Mouse (Mus musculus) olfactory bulb, adult 2 months (tissue): Measurements from ENCODE around the gene Susd2. TPM values are rescaled to one million over a fixed set of nuclear protein-coding genes. Genes with fewer than 3 reads are reported as not detected.

ENCODE experiments used
- H3K27ac ChIP-seq: fragments of 200-500 bp; 2 replicates; pipeline ENCODE4 v1.5.1; 2012; ENCODE audit warnings: low read depth, low read length; ENCODE audit not compliant: insufficient read depth
- H3K4me1 ChIP-seq: fragments of 200-500 bp; 2 replicates; pipeline ENCODE4 v1.6.1; 2012; ENCODE audit warnings: low read length; ENCODE audit not compliant: control insufficient read depth, insufficient read depth
- H3K4me3 ChIP-seq: fragments of 200-500 bp; 2 replicates; pipeline ENCODE4 v1.5.1; 2012; ENCODE audit warnings: mild to moderate bottlenecking, low read depth, low read length, moderate library complexity; ENCODE audit not compliant: insufficient read depth
- CTCF ChIP-seq: fragments of 200-500 bp; IDR thresholded peaks from 2 replicates; pipeline ENCODE4 v1.5.1; 2012; ENCODE audit warnings: low read depth, mild to moderate bottlenecking, low read length, moderate library complexity; ENCODE audit not compliant: insufficient read depth
- POLR2A ChIP-seq: fragments of 200-500 bp; IDR thresholded peaks from 2 replicates; pipeline ENCODE4 v1.6.1; 2012; ENCODE audit warnings: mild to moderate bottlenecking, low read depth, low read length, moderate library complexity; ENCODE audit not compliant: insufficient read depth
- WGBS: fragments of 180-500 bp; shearing (Covaris S2); methylation state at CpG from one replicate; pipeline ENCODE4 v1.1.7; 2018; 5-methylcytosine and 5-hydroxymethylcytosine counted together
- polyA plus RNA-seq: library from polyadenylated mRNA; stranded (reverse); fragments of >200 nt; gene quantifications from 2 replicates; pipeline ENCODE4 v1.2.4, GENCODE M21; 2012; ENCODE audit warnings: low replicate concordance; ENCODE audit not compliant: missing spikeins, insufficient read depth, insufficient read length

Gene Susd2
- polyA plus RNA-seq, 1 experiment, result not detected

GRCm38 (mm10) chr10:75648091-75648490 lies 4.3 kb upstream of the Susd2 start:
- TF ChIP-seq CTCF (no peak), POLR2A (no peak)
- no peak overlapping the region for H3K4me3 ChIP-seq
- H3K4me1 ChIP-seq, result peaks cover 30% of the 10 kb centered on the region
- no peak overlapping the region for H3K27ac ChIP-seq
- WGBS, result 89% methylated on average over 6 of the region's 6 CpGs

GRCm38 (mm10) chr10:75647362-75647761 lies 3.6 kb upstream of the Susd2 start:
- 49% methylated on average over 3 of the region's 3 CpGs for WGBS
- Histone ChIP-seq H3K27ac (no peak overlapping the region), H3K4me3 (no peak overlapping the region), H3K4me1 (peaks cover 30% of the 10 kb centered on the region)
- TF ChIP-seq POLR2A, result no peak

- 77% methylated on average over 6 of the region's 6 CpGs for WGBS
- Histone ChIP-seq H3K4me1 (peaks cover 30% of the 10 kb centered on the region), H3K4me3 (no peak overlapping the region), H3K27ac (no peak overlapping the region)
- TF ChIP-seq CTCF (no peak), POLR2A (no peak)
Measured at GRCm38 (mm10) chr10:75646406-75646805, 2.6 kb upstream of the Susd2 start.

- H3K4me1 ChIP-seq, result peaks cover 24% of the 10 kb centered on the region
- TF ChIP-seq POLR2A (no peak), CTCF (no peak)
- WGBS, result 91% methylated on average over 8 of the region's 8 CpGs
- no peak overlapping the region for H3K27ac ChIP-seq
- H3K4me3 ChIP-seq, result no peak overlapping the region
Measured at GRCm38 (mm10) chr10:75645616-75646015, 1.8 kb upstream of the Susd2 start.

- WGBS, result 100% methylated on average over 2 of the region's 2 CpGs
- H3K4me1 ChIP-seq, result peaks cover 18% of the 10 kb centered on the region
- no peak overlapping the region for H3K4me3 ChIP-seq
- no peak overlapping the region for H3K27ac ChIP-seq
- no peak for TF ChIP-seq POLR2A
- no peak for TF ChIP-seq CTCF
Measured at GRCm38 (mm10) chr10:75642891-75643290, 917 bp downstream of the Susd2 start.

- Histone ChIP-seq H3K4me3 (no peak overlapping the region), H3K27ac (no peak overlapping the region), H3K4me1 (peaks cover 13% of the 10 kb centered on the region)
- TF ChIP-seq CTCF (no peak), POLR2A (no peak)
- 92% methylated on average over 9 of the region's 9 CpGs for WGBS
Measured at GRCm38 (mm10) chr10:75642436-75642835, 1.4 kb downstream of the Susd2 start.

GRCm38 (mm10) chr10:75641721-75642222 lies 2.0 kb downstream of the Susd2 start:
- TF ChIP-seq CTCF (no peak), POLR2A (no peak)
- Histone ChIP-seq H3K4me3 (no peak overlapping the region), H3K4me1 (peaks cover 8% of the 10 kb centered on the region), H3K27ac (no peak overlapping the region)
- WGBS, result 92% methylated on average over 7 of the region's 7 CpGs

GRCm38 (mm10) chr10:75637711-75638110 lies 6.1 kb downstream of the Susd2 start:
- Histone ChIP-seq H3K4me1 (peaks cover 7% of the 10 kb centered on the region), H3K4me3 (no peak overlapping the region), H3K27ac (no peak overlapping the region)
- 93% methylated on average over 11 of the region's 11 CpGs for WGBS
- TF ChIP-seq POLR2A (no peak), CTCF (no peak)

GRCm38 (mm10) chr10:75636084-75636786 lies 7.6 kb downstream of the Susd2 start:
- peaks cover 10% of the 10 kb centered on the region for H3K4me1 ChIP-seq
- WGBS, result 92% methylated on average over 12 of the region's 12 CpGs

GRCm38 (mm10) chr10:75635693-75636055 lies 8.1 kb downstream of the Susd2 start:
- no peak for TF ChIP-seq POLR2A
- TF ChIP-seq CTCF, result peak; percentile 92
- WGBS, result 6% methylated on average over 9 of the region's 9 CpGs
- Histone ChIP-seq H3K4me3 (no peak overlapping the region), H3K4me1 (peaks cover 10% of the 10 kb centered on the region), H3K27ac (no peak overlapping the region)

More at GRCm38 (mm10) chr10:75636084-75636786, 7.6 kb downstream of the Susd2 start:
- TF ChIP-seq POLR2A, result no peak
- TF ChIP-seq CTCF, result no peak
- no peak overlapping the region for H3K27ac ChIP-seq
- H3K4me3 ChIP-seq, result no peak overlapping the region
